ENCODE assay signal across 11 mouse cellular contexts in genomic region chr11:120493911-120494310, GRCm38 (mm10). TPM values are rescaled to one million over a fixed set of nuclear protein-coding genes. Genes with fewer than 3 reads are reported as not detected.
DNase-seq lines count a peak whose midpoint lies in the region; ATAC-seq and TF ChIP-seq lines count a peak whose summit lies in the region.
"Had no signal": no experiment of that assay in that cellular context is flagged by ENCODE, and none has a peak within 500 bp of the region (broad histone marks: within the 10 kb centered on the region; RNA-seq: fewer than 3 reads in every experiment).

No protein-coding gene starts in this region.

- no peak overlapping the region for H3K27ac ChIP-seq in lung, embryonic 14.5 days (ENCODE audit: low read depth)
- no peak overlapping the region for H3K27ac ChIP-seq in embryonic facial prominence, embryonic 14.5 days (replicated peaks; ENCODE audit: low read depth, low read length)
- H3K27ac ChIP-seq in hindbrain, embryonic 16.5 days (ENCODE audit: low read depth, low read length), result no peak overlapping the region
- H3K27ac ChIP-seq in neural tube, embryonic 13.5 days (replicated peaks), result no peak overlapping the region

- ATAC-seq in lung, embryonic 14.5 days (ENCODE audit: insufficient read depth), result no peak
- no peak for ATAC-seq in embryonic facial prominence, embryonic 14.5 days (ENCODE audit: low read depth)
- ATAC-seq in hindbrain, embryonic 16.5 days, result no peak
- ATAC-seq in neural tube, embryonic 13.5 days (ENCODE audit: low read depth), result no peak
- ATAC-seq in CD4-positive, CD25-positive, alpha-beta regulatory T cell, adult 4 months, result no peak

- DNase-seq in lung, embryonic 14.5 days, result no peak
- no peak for DNase-seq in lung, postnatal 4 days
- DNase-seq in embryonic facial prominence, embryonic 14.5 days (ENCODE audit: low spot score), result no peak
- DNase-seq in left cerebral cortex, adult 9 months (ENCODE audit: low spot score in 2 of 2), result no peak
- DNase-seq: cerebellum, adult 8-10 months; layer of hippocampus, adult 9-11 months; right cerebral cortex, adult 18-20 months had no signal

- WGBS in lung, embryonic 14.5 days, result 84% methylated on average over 3 of the region's 3 CpGs
- WGBS in embryonic facial prominence, embryonic 14.5 days, result 81% methylated on average over 3 of the region's 3 CpGs
- 82% methylated on average over 3 of the region's 3 CpGs for WGBS in hindbrain, embryonic 16.5 days
- 84% methylated on average over 3 of the region's 3 CpGs for WGBS in neural tube, embryonic 13.5 days

- H3K9ac ChIP-seq in lung, embryonic 14.5 days, result 0 out of 2 replicates have a peak overlapping the region, but pooled peaks have one; percentile 77
- no peak overlapping the region for H3K9ac ChIP-seq in embryonic facial prominence, embryonic 14.5 days (ENCODE audit: low read depth, low read length)
- 0 out of 2 replicates have a peak overlapping the region, but pooled peaks have one; percentile 82 for H3K9ac ChIP-seq in hindbrain, embryonic 16.5 days (ENCODE audit: low read depth, low read length)
- H3K9ac ChIP-seq in neural tube, embryonic 13.5 days, result peak overlapping the region; percentile 84; the same call in 1 of the 2 replicates
- H3K9ac ChIP-seq: limb, embryonic 15.5 days had no signal

- peaks cover 15% of the 10 kb centered on the region for H3K4me1 ChIP-seq in lung, embryonic 14.5 days (ENCODE audit: insufficient read depth)
- peaks cover 28% of the 10 kb centered on the region for H3K4me1 ChIP-seq in embryonic facial prominence, embryonic 14.5 days (ENCODE audit: control insufficient read depth, insufficient read depth, low read length)
- H3K4me1 ChIP-seq in hindbrain, embryonic 16.5 days (ENCODE audit: control insufficient read depth, insufficient read depth, low read depth, low read length), result peaks cover 25% of the 10 kb centered on the region
- peaks cover 39% of the 10 kb centered on the region for H3K4me1 ChIP-seq in neural tube, embryonic 13.5 days (replicated peaks)

- peaks cover 66% of the 10 kb centered on the region for H3K36me3 ChIP-seq in lung, embryonic 14.5 days (ENCODE audit: insufficient read depth)
- H3K36me3 ChIP-seq in embryonic facial prominence, embryonic 14.5 days (ENCODE audit: control insufficient read depth, insufficient read depth, low read length), result peaks cover 55% of the 10 kb centered on the region
- peaks cover 22% of the 10 kb centered on the region; the same call in 1 of the 2 replicates for H3K36me3 ChIP-seq in hindbrain, embryonic 16.5 days (ENCODE audit: control insufficient read depth, insufficient read depth, low read length)
- H3K36me3 ChIP-seq in neural tube, embryonic 13.5 days, result peaks cover 47% of the 10 kb centered on the region

- H3K27me3 ChIP-seq in lung, embryonic 14.5 days (ENCODE audit: insufficient read depth, low read length), result no peaks in the 10 kb centered on the region
- H3K27me3 ChIP-seq in embryonic facial prominence, embryonic 14.5 days (replicated peaks; ENCODE audit: control insufficient read depth, insufficient read depth, low read length), result no peaks in the 10 kb centered on the region
- H3K27me3 ChIP-seq in hindbrain, embryonic 16.5 days (replicated peaks; ENCODE audit: control insufficient read depth, insufficient read depth, low read length), result no peaks in the 10 kb centered on the region
- H3K27me3 ChIP-seq in neural tube, embryonic 13.5 days, result no peaks in the 10 kb centered on the region
- H3K27me3 ChIP-seq: limb, embryonic 15.5 days had no signal

- peak overlapping the region; percentile 94 for H3K4me3 ChIP-seq in lung, embryonic 14.5 days (ENCODE audit: low read depth, low read length)
- no peak overlapping the region; the same call in 1 of the 2 replicates for H3K4me3 ChIP-seq in embryonic facial prominence, embryonic 14.5 days (ENCODE audit: low read depth, low read length)
- no peak overlapping the region for H3K4me3 ChIP-seq in hindbrain, embryonic 16.5 days (ENCODE audit: low read length)
- no peak overlapping the region for H3K4me3 ChIP-seq in neural tube, embryonic 13.5 days

- H3K9me3 ChIP-seq in lung, embryonic 14.5 days (ENCODE audit: low read depth, low read length), result no peaks in the 10 kb centered on the region
- H3K9me3 ChIP-seq in embryonic facial prominence, embryonic 14.5 days (ENCODE audit: control insufficient read depth, low read length), result no peaks in the 10 kb centered on the region
- no peaks in the 10 kb centered on the region for H3K9me3 ChIP-seq in hindbrain, embryonic 16.5 days (ENCODE audit: control insufficient read depth, low read length)
- no peaks in the 10 kb centered on the region for H3K9me3 ChIP-seq in neural tube, embryonic 13.5 days
- H3K9me3 ChIP-seq: limb, embryonic 15.5 days had no signal

- no peak for TF ChIP-seq CTCF in lung, embryonic 14.5 days (IDR thresholded peaks at IDR 0.05; ENCODE audit: low read depth)

- H3K4me2 ChIP-seq in lung, embryonic 14.5 days, result peak overlapping the region; percentile 93
- H3K4me2 ChIP-seq in embryonic facial prominence, embryonic 14.5 days (ENCODE audit: low read depth, low read length), result peak overlapping the region; percentile 86
- no peak overlapping the region for H3K4me2 ChIP-seq in hindbrain, embryonic 16.5 days (ENCODE audit: low read length)
- peak overlapping the region; percentile 87 for H3K4me2 ChIP-seq in neural tube, embryonic 13.5 days

RNA-seq across cellular contexts. Expression of gene Slc25a10, which starts 2.3 kb away (rescaled TPM):
- 68.9 and 71.3 TPM in 2 replicates for polyA plus RNA-seq in lung, embryonic 14.5 days (2014; fragmentation: Nextera tagmentation; extraction: Ambion mirVana)
- 47.6 and 53.1 TPM in 2 replicates for polyA plus RNA-seq in embryonic facial prominence, embryonic 14.5 days (2014; fragmentation: Nextera tagmentation; extraction: Ambion mirVana)
- 31.2 and 31.5 TPM in 2 replicates for polyA plus RNA-seq in hindbrain, embryonic 16.5 days (2015; fragmentation: Nextera tagmentation; extraction: Ambion mirVana)
- 29.3 and 31.1 TPM in 2 replicates for polyA plus RNA-seq in neural tube, embryonic 13.5 days (2015; fragmentation: Nextera tagmentation; extraction: Ambion mirVana)
- 10 to 100 TPM; 11.0 to 14.3 TPM for polyA plus RNA-seq in CD4-positive, CD25-positive, alpha-beta regulatory T cell, adult 4 months (2017; shearing (Covaris generic))

RNA-seq across cellular contexts. Expression of gene Mrpl12, which starts 9.5 kb away (rescaled TPM):
- polyA plus RNA-seq in lung, embryonic 14.5 days (2014; fragmentation: Nextera tagmentation; extraction: Ambion mirVana), result 150 and 162 TPM in 2 replicates
- 135 and 148 TPM in 2 replicates for polyA plus RNA-seq in embryonic facial prominence, embryonic 14.5 days (2014; fragmentation: Nextera tagmentation; extraction: Ambion mirVana)
- polyA plus RNA-seq in hindbrain, embryonic 16.5 days (2015; fragmentation: Nextera tagmentation; extraction: Ambion mirVana), result 135 and 137 TPM in 2 replicates
- 123 and 124 TPM in 2 replicates for polyA plus RNA-seq in neural tube, embryonic 13.5 days (2015; fragmentation: Nextera tagmentation; extraction: Ambion mirVana)
- 10 to 100 TPM; 67.0 to 68.0 TPM for polyA plus RNA-seq in CD4-positive, CD25-positive, alpha-beta regulatory T cell, adult 4 months (2017; shearing (Covaris generic))

RNA-seq across cellular contexts. Expression of gene Arl16, which starts 26.5 kb away (rescaled TPM):
- 42.9 and 44.4 TPM in 2 replicates for polyA plus RNA-seq in lung, embryonic 14.5 days (2014; fragmentation: Nextera tagmentation; extraction: Ambion mirVana)
- 43.2 and 46.4 TPM in 2 replicates for polyA plus RNA-seq in embryonic facial prominence, embryonic 14.5 days (2014; fragmentation: Nextera tagmentation; extraction: Ambion mirVana)
- 60.5 and 68.1 TPM in 2 replicates for polyA plus RNA-seq in hindbrain, embryonic 16.5 days (2015; fragmentation: Nextera tagmentation; extraction: Ambion mirVana)
- polyA plus RNA-seq in neural tube, embryonic 13.5 days (2015; fragmentation: Nextera tagmentation; extraction: Ambion mirVana), result 64.8 and 70.8 TPM in 2 replicates
- polyA plus RNA-seq in CD4-positive, CD25-positive, alpha-beta regulatory T cell, adult 4 months (2017; shearing (Covaris generic)), result 10 to 100 TPM; 34.8 to 44.8 TPM

RNA-seq across cellular contexts. Expression of gene Ccdc137, which starts 36.0 kb away (rescaled TPM):
- 32.2 and 34.6 TPM in 2 replicates for polyA plus RNA-seq in lung, embryonic 14.5 days (2014; fragmentation: Nextera tagmentation; extraction: Ambion mirVana)
- polyA plus RNA-seq in embryonic facial prominence, embryonic 14.5 days (2014; fragmentation: Nextera tagmentation; extraction: Ambion mirVana), result 27.7 and 27.9 TPM in 2 replicates
- 23.5 and 25.9 TPM in 2 replicates for polyA plus RNA-seq in hindbrain, embryonic 16.5 days (2015; fragmentation: Nextera tagmentation; extraction: Ambion mirVana)
- 26.3 and 26.9 TPM in 2 replicates for polyA plus RNA-seq in neural tube, embryonic 13.5 days (2015; fragmentation: Nextera tagmentation; extraction: Ambion mirVana)
- polyA plus RNA-seq in CD4-positive, CD25-positive, alpha-beta regulatory T cell, adult 4 months (2017; shearing (Covaris generic)), result 10 to 100 TPM; 19.8 to 27.7 TPM

RNA-seq across cellular contexts. Expression of gene Oxld1, which starts 36.0 kb away (rescaled TPM):
- 10.9 and 11.2 TPM in 2 replicates for polyA plus RNA-seq in lung, embryonic 14.5 days (2014; fragmentation: Nextera tagmentation; extraction: Ambion mirVana)
- polyA plus RNA-seq in embryonic facial prominence, embryonic 14.5 days (2014; fragmentation: Nextera tagmentation; extraction: Ambion mirVana), result 12.8 and 15.3 TPM in 2 replicates
- polyA plus RNA-seq in hindbrain, embryonic 16.5 days (2015; fragmentation: Nextera tagmentation; extraction: Ambion mirVana), result 10.8 and 15.8 TPM in 2 replicates
- 8.5 and 10.4 TPM in 2 replicates for polyA plus RNA-seq in neural tube, embryonic 13.5 days (2015; fragmentation: Nextera tagmentation; extraction: Ambion mirVana)
- polyA plus RNA-seq in CD4-positive, CD25-positive, alpha-beta regulatory T cell, adult 4 months (2017; shearing (Covaris generic)), result 1 to 10 TPM; 3.5 to 4.6 TPM
